Mouse (Mus musculus): ENCODE measurements around the gene Dmac2.
A peak's percentile ranks its signal among the peaks of the same experiment; 100 is the strongest.

Dmac2 gene

DNA sequence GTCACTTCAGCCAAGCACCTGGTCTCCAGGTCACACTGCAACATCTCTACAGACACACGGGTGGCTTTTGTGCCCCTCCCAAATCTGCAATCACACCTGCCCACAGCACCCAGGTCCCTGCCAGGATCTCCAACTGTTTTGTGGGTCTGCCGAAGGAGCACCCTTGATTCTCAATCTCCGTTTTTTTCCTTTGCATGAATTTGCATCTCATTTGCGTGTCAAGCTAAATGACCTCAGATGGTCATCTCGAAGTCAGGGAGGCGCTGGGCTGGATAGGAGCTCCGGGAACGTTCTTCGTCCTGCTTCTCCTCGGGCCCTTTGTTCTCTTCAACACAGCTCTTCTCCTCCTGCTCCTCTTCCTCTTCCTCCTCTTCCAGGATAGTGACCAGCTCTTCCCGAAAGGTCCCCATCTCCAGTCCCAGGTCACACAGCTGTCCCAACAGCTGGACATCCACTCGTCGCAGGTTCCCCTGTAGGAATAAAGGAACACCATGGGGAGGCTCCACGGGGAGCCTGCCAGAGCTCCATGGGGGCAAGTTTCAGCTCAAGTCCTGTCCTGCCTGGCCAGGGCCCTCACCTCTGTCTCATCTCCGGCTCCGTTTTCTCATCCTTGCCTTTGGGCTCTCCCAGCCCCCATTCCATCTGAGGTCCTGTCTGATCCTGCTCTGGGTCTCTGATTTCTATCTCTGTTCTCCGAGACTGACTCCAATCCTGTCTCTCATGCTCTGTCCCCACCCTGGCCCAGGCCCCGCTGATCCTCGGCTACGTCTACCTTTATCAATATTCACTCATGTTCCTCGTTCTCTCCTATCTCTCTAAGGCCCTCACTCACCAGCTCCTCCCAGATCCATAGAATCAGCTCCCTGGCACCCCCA is 4.1 kb upstream of the Dmac2 start:
- no peak for DNase-seq (ENCODE audit: low read depth in 1 of 2, low spot score in 2 of 2)

- DNase-seq (ENCODE audit: low read depth in 1 of 2, low spot score in 2 of 2): no peak
Observed at GRCm38 (mm10) chr7:25615706-25616011, 3.6 kb upstream of the Dmac2 start, which contains the start of gene Erich4. Erich4 (minus strand) TSS chr7:25615892.

GRCm38 (mm10) chr7:25617376-25618160 is 1.6 kb upstream of the Dmac2 start:
- no peak for DNase-seq (ENCODE audit: low read depth in 1 of 2, low spot score in 2 of 2)

DNA sequence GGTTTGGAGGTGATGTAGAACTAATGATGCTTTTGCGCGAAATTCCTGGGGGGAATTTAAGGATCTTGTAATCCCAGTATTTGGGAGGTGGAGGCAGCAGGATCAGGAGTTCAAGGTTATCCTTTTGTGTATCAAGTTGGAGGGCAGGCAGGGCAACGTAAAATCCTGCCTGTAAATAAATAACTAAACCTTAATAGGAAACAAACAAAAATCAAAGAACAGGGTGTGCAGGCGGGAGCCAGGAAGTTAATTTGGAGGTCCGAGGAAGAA is 443 bp downstream of the Dmac2 start:
- no peak for DNase-seq (ENCODE audit: low read depth in 1 of 2, low spot score in 2 of 2)

- no peak for DNase-seq (ENCODE audit: low read depth in 1 of 2, low spot score in 2 of 2)
Observed at GRCm38 (mm10) chr7:25620101-25620500, 887 bp downstream of the Dmac2 start.

DNA sequence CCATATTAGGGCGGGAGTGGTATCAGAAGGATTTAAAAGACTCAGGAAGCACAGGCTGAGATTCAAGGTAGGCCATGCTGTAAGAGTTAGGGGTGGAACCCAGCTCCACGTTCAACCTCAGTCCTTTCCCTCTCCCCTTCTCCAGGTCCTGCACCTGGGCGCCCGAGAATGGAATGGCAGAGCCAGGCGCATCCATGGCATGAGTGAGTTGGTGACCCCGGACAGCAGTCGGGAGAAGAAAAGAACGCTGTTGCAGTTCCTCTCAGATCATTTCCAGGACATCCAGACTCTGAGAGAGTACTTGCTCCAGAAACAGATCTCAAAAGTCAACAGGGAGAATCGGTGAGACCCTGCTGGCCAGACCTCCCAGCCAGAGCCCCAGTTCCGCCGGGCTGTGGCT is 1.5 kb downstream of the Dmac2 start:
- DNase-seq (ENCODE audit: low read depth in 1 of 2, low spot score in 2 of 2): no peak

DNA sequence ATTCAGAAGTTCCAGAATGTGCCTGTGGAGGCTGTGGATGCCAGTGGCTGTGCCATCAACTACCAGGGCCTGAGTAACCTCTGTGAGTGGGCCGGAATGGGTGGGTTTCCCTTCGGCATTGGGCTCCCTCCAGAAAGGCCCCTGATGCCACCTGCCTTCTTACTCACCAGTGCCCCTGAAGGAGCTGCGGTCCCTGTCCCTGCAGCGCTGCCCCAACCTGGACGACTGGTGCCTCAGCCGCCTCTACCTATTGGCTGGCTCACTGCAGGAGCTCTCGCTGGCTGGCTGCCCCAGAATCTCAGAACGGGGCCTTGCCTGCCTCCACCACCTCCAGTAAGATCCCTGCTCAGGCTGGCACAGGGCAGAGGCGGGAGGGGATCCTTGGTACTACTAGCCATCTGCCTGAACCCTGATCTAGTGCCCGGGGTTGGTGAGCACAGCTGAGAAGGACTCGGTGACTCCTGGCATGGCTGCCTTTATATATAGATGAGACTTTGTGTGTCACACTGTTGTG is 4.7 kb downstream of the Dmac2 start:
- no peak for DNase-seq (ENCODE audit: low read depth in 1 of 2, low spot score in 2 of 2)

- no peak for DNase-seq (ENCODE audit: low read depth in 1 of 2, low spot score in 2 of 2)
Observed at GRCm38 (mm10) chr7:25624851-25625250, 5.6 kb downstream of the Dmac2 start.

DNA sequence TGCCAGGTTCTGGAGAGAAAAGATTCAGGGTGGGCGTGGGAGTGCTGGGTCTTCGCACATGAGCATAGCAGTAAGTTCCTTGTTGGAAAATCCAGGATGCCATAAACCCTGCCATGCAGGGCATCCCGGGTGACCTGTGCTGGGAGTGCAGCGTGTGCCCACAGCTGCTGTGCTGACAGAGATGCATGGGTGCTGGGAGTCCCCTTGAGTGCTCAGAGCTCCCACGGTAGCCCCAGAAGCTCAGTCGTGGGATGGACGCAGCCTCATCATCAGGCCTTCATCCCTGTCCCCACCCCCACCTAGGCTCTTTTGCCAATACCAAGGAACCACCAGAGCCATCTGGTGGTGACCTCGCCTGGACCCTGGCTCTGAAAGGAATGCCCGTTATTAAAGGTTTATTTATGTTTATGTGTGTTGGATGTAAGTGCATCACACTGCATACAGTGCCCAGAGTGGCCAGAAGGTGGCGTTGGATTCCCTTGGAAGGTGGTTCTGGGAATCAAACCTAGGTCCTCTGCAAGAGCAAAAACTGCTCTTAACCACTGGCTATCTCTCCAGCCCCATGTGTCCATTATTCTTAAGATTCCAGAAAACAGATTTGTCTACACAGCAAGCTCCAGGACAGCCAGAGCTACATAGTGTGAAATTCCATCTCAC is 6.5 kb downstream of the Dmac2 start:
- DNase-seq (ENCODE audit: low read depth in 1 of 2, low spot score in 2 of 2): no peak

DNA sequence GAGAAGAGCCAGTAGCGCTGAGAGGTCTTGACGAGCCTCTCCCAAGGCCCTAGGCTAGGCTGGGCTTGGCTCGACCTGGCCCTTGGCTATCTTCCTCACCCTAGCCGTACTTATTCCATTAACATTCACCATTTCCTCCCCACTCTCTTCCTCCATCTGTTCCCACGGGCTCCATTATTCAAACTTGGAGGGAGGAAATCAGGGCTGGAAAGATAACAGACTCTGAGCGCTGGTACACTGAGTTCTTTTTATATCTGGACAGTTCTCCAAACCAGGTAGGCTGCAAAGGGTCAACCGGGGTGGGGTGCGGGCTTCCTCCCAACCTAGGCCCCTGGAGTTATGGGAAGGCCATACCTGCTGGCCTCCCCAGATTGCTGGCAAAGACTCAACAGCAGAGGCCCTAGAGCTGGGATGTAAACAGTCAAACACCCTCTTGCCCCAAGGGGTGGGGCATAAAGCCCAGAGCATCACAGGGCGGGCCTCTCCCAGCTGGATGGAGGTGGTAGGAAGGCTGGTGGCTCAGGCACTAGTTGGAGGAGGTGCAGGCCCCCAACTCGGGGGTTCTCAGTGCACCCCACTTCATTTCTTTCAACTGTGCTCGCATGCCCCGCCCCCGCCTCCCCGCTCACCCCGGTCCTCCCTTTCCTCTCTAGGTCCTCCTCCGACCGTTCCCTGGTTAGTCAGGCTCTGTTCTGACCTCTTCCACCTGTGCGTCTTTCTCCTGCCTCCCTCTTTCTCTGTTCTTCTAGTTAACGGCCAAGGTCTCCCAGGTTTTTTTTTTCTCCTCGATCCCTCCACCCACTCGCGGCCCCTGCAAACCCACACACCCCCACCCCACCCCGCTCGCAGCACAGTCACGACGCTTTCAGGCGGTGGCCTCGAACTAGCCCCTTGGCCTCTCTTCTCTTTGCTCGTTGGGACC is 7.6 kb downstream of the Dmac2 start, which contains the start of gene B3gnt8:
TSS of gene B3gnt8 (plus strand) at position 146 of the 922 bp plus-strand sequence.
- no peak for DNase-seq (ENCODE audit: low read depth in 1 of 2, low spot score in 2 of 2)

DNA sequence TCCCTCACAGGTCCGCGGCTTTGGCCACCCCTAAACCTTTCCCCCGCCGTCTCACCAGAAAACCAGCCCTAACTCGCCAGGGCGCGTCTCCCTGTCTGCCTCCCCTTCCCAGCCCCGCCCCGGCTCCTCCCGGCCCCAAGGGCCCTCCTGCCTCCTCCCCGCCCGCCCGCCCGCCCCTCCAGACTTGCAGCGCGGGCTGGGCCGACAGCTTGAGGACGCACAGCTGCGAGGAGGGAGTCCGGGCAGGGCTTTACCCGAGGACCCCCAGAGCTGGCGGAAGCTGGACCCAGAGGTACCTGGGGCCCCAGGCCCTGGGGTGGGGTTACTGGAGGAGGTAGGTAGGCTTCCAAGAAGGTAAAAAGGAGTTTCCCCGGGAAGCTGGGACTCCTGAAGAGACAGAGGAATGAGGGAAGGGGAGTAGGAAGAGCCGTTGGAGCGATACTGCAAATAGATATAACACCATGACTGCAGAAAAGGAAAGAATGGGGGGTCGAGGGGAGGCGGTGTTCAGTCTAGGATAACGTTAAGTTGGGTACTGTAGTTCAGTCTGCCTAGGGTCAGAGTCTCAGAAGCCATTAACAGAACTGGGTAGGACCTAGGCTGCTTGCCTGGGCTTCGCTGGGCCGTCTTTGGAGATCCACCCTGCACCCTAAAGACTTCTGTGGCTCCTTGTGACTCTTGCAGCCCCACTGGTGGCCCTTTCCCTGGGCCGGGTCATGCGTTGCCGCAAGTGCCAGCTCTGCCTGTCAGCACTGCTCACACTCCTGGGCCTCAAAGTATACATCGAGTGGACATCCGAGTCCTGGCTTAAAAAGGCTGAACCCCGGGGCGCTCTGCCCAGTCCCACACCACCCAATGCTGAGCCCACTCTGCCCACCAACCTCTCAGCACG is 8.5 kb downstream of the Dmac2 start:
- DNase-seq (ENCODE audit: low read depth in 1 of 2, low spot score in 2 of 2): no peak

- DNase-seq (ENCODE audit: low read depth in 1 of 2, low spot score in 2 of 2): no peak
Observed at GRCm38 (mm10) chr7:25628323-25628620, 9.1 kb downstream of the Dmac2 start.

GRCm38 (mm10) chr7:25632679-25633078 is 13.5 kb downstream of the Dmac2 start:
- peak; percentile 61 to 62 for DNase-seq (ENCODE audit: low read depth in 1 of 2, low spot score in 2 of 2)

GRCm38 (mm10) chr7:25636373-25636772 is 17.2 kb downstream of the Dmac2 start:
- DNase-seq (ENCODE audit: low read depth in 1 of 2, low spot score in 2 of 2): no peak

- no peak for DNase-seq (ENCODE audit: low read depth in 1 of 2, low spot score in 2 of 2)
Observed at GRCm38 (mm10) chr7:25637099-25637498, 17.9 kb downstream of the Dmac2 start.

- no peak for DNase-seq (ENCODE audit: low read depth in 1 of 2, low spot score in 2 of 2)
Observed at GRCm38 (mm10) chr7:25639754-25640153, 20.5 kb downstream of the Dmac2 start.

GRCm38 (mm10) chr7:25644136-25644535 is 24.9 kb downstream of the Dmac2 start:
- DNase-seq (ENCODE audit: low read depth in 1 of 2, low spot score in 2 of 2): no peak

GRCm38 (mm10) chr7:25644631-25645030 is 25.4 kb downstream of the Dmac2 start:
- no peak for DNase-seq (ENCODE audit: low read depth in 1 of 2, low spot score in 2 of 2)

DNA sequence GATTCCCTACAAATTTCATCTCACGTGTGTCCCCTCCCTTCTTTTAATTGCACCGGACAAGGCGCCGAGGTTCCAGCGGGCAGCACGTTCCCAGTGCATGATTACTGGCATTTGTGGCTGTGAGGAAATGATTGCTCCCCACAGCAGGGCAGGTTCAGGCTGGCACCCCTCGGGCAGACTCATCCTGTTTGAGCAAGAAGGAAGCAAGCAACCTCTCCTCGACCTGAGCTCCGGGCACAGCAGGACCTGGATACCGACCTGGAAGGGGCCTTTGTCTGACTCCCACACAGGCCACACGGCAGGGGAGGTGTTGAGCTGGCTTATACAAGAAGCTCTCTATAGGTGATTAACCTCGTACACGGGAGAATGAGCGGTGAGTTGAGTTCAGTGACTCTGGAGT is 25.9 kb downstream of the Dmac2 start:
- no peak for DNase-seq (ENCODE audit: low read depth in 1 of 2, low spot score in 2 of 2)

GRCm38 (mm10) chr7:25647574-25648123 is 28.4 kb downstream of the Dmac2 start:
- DNase-seq (ENCODE audit: low read depth in 1 of 2, low spot score in 2 of 2): no peak
